Mouse (Mus musculus) left cerebral cortex, postnatal 14 days (tissue): ENCODE results near the gene Fam131b. TPM values are rescaled to one million over a fixed set of nuclear protein-coding genes. Genes with fewer than 3 reads are reported as not detected.

Experiments
- DNase-seq, 2 experiments: peaks; one replicate each; pipeline ENCODE4 v3.0.0; 2021 to 2022; ENCODE audit warnings: low spot score in 2 of 2, mixed read lengths in 1 of 2
- intact Hi-C: fragments of 180-260 bp; cut with DNase I; formaldehyde crosslinking; loops from one replicate; pipeline ENCODE4 v1.15.1; 2025
- total RNA-seq, 2 experiments: library from RNA; stranded (reverse); gene quantifications; 2 replicates each; pipeline ENCODE4 v1.2.3; 2021

The Fam131b gene
- total RNA-seq, 2 experiments from 2014 or later, result 118 to 121 TPM

DNA sequence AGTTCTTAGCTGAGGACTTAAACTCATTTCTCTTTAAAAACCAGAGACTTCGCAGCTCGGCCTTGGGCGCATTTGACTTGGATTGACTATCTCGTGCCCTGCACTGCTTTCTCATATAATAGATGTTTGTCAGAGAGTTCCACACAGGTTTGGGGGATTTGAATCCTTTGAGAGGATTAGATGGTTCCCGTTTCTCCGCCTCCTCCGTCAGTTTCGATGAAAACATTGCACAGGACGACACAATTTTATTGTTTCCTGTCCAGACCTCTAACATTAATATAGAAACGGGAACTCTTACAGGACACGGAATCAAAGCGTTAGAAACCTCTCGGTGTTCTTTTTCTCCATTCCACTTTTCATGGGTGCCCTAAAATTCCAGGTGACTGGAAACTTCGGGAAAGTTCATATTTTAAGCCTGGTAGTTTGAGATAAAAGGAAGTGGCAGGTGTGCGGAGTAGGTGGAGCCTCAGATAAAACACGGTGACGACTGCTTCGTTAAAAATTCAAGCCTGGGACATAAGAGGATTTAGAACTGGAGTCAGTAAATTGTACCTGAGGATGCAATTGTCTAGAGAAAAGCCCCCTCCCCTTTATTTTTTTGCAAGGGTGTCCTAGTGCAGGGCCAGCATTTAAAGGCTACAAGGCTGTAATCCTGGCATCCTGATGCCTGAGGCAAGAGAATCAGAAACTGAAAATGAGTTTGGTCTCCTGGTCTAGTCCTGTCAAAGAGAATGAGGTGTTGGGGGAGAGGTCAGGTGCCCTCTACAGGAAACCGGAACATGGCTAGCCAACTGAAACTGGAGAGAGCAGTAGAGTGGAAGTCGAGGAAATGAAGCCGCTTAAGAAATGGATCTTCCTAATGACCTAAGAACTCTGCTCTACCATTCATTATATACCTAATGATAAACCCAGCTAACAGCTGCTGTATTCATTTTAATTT is 58.8 kb downstream of the Fam131b start:
- no peak for DNase-seq
- intact Hi-C loops, result loop anchor here (2.0 to 5.0 kb wide), 2 partner anchors 39 to 57 kb away; partner anchors contain the start of gene Fam131b

Other genes with a start within 250 kb of the Fam131b start
- not detected for gene Tas2r139, start 183.7 kb downstream of the Fam131b start, total RNA-seq
- not detected for gene Tas2r144, start 109.3 kb downstream of the Fam131b start, total RNA-seq
- 1 to 10 TPM; 7.1 to 7.6 TPM for gene Gstk1, start 78.7 kb downstream of the Fam131b start, total RNA-seq
- not detected for gene Tmem139, start 62.7 kb downstream of the Fam131b start, total RNA-seq
- gene Casp2, start 59.7 kb downstream of the Fam131b start, total RNA-seq, result 10 to 100 TPM; 20.6 to 22.3 TPM
- 1 to 10 TPM; 3.2 to 4.4 TPM for gene Clcn1, start 38.0 kb downstream of the Fam131b start, total RNA-seq
- 10 to 100 TPM; 51.8 to 60.0 TPM for gene Zyx, start 25.0 kb upstream of the Fam131b start, total RNA-seq
- gene Epha1, start 48.6 kb upstream of the Fam131b start, total RNA-seq, result under 1 TPM; 0.22 to 0.34 TPM
- not detected for gene Tas2r143, start 75.6 kb upstream of the Fam131b start, total RNA-seq
- not detected for gene Tas2r135, start 80.8 kb upstream of the Fam131b start, total RNA-seq
- not detected for gene Tas2r126, start 109.9 kb upstream of the Fam131b start, total RNA-seq
- not detected for gene Olfr458, start 140.6 kb upstream of the Fam131b start, total RNA-seq
- not detected for gene Olfr457, start 151.7 kb upstream of the Fam131b start, total RNA-seq
- gene Olfr456, start 162.6 kb upstream of the Fam131b start, total RNA-seq, result not detected
- gene Olfr455, start 222.9 kb upstream of the Fam131b start, total RNA-seq, result not detected